Mouse (Mus musculus): ENCODE data around the gene Tmem63c. TPM values are rescaled to one million over a fixed set of nuclear protein-coding genes. Genes with fewer than 3 reads are reported as not detected.

Gene Tmem63c
- polyA plus RNA-seq, 1 experiment, result not detected

- TF ChIP-seq POLR2A (IDR thresholded peaks at IDR 0.05; ENCODE audit: insufficient read depth, low read depth, low read length) (no peak), CTCF (IDR thresholded peaks at IDR 0.05; ENCODE audit: insufficient read depth, low read depth, low read length) (no peak)
- H3K4me3 ChIP-seq (ENCODE audit: insufficient read depth, low read depth, low read length), result no peak overlapping the region
- peaks cover 9% of the 10 kb centered on the region for H3K4me1 ChIP-seq (ENCODE audit: control insufficient read depth, insufficient read depth, low read length)
- WGBS, result 81% methylated on average over 6 of the region's 6 CpGs
- no peak overlapping the region for H3K27ac ChIP-seq (ENCODE audit: insufficient read depth, low read depth, low read length)
Measured at GRCm38 (mm10) chr12:86995931-86996330, 25.2 kb upstream of the Tmem63c start.

DNA sequence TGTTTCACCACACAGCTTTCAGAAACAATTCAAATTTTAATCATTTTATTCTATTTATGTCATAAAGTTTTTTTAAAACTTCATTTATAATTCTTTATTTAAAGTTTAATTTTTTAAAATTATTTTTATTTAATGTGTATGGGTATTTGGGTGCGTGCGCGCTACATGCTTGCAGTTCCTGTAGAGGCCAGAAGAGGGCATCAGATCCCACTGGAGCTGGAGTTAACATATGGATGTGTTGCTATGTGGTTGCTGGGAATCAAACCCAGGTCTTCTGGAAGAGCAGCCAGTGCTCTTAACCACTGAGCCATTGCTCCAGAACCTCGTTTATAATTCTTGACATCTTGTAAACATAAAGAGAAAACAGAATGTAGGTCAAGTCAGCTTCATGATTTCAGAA lies 22.4 kb upstream of the Tmem63c start:
- TF ChIP-seq POLR2A (IDR thresholded peaks at IDR 0.05; ENCODE audit: insufficient read depth, low read depth, low read length) (no peak), CTCF (IDR thresholded peaks at IDR 0.05; ENCODE audit: insufficient read depth, low read depth, low read length) (no peak)
- Histone ChIP-seq H3K4me3 (ENCODE audit: insufficient read depth, low read depth, low read length) (no peak overlapping the region), H3K27ac (ENCODE audit: insufficient read depth, low read depth, low read length) (no peak overlapping the region), H3K4me1 (ENCODE audit: control insufficient read depth, insufficient read depth, low read length) (peaks cover 18% of the 10 kb centered on the region)
- 89% methylated on average over 4 of the region's 4 CpGs for WGBS

- Histone ChIP-seq H3K4me1 (ENCODE audit: control insufficient read depth, insufficient read depth, low read length) (peaks cover 19% of the 10 kb centered on the region), H3K27ac (ENCODE audit: insufficient read depth, low read depth, low read length) (no peak overlapping the region), H3K4me3 (ENCODE audit: insufficient read depth, low read depth, low read length) (no peak overlapping the region)
- 70% methylated on average over 10 of the region's 10 CpGs for WGBS
- TF ChIP-seq CTCF (IDR thresholded peaks at IDR 0.05; ENCODE audit: insufficient read depth, low read depth, low read length), result peak; percentile 40; the same call in 1 of the 2 replicates
- no peak for TF ChIP-seq POLR2A (IDR thresholded peaks at IDR 0.05; ENCODE audit: insufficient read depth, low read depth, low read length)
Measured at GRCm38 (mm10) chr12:86999283-86999820, 21.8 kb upstream of the Tmem63c start.

DNA sequence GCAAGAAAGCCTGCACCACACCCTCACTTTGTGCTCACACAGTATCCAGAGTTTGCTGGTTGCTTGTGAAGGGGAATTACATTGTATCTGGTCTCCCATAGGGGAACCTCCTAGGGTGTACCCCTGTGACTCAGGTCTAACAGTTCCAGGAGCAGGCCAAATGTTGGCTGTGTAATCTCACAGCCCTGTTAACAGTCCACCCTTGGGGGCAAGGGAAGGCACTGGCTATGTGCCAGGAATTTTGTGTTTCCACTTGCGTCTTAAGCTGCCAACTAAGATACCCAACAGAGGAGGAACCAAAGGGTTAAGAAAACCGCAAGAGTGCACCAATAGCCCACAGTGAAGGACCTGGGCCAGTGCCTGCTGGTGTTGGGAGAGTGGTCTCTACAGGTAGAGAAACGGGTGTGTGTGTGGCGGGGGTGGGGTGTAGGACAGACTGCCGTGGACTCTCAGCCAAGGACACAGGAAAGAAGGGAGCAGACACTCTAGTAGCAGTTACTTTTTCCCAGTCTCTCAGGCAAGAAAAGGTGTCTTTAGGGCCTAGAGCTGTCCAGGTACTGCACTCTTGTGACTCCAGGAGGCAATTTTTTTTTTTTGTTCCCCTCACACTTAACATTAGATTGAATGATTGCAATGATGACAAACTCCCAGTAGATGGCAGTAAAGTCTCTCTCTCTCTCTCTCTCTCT lies 20.8 kb upstream of the Tmem63c start:
- H3K4me3 ChIP-seq (ENCODE audit: insufficient read depth, low read depth, low read length), result no peak overlapping the region
- H3K27ac ChIP-seq (ENCODE audit: insufficient read depth, low read depth, low read length), result no peak overlapping the region
- peaks cover 12% of the 10 kb centered on the region for H3K4me1 ChIP-seq (ENCODE audit: control insufficient read depth, insufficient read depth, low read length)
- TF ChIP-seq POLR2A (IDR thresholded peaks at IDR 0.05; ENCODE audit: insufficient read depth, low read depth, low read length) (no peak), CTCF (IDR thresholded peaks at IDR 0.05; ENCODE audit: insufficient read depth, low read depth, low read length) (no peak)
- 36% methylated on average over 5 of the region's 5 CpGs for WGBS

DNA sequence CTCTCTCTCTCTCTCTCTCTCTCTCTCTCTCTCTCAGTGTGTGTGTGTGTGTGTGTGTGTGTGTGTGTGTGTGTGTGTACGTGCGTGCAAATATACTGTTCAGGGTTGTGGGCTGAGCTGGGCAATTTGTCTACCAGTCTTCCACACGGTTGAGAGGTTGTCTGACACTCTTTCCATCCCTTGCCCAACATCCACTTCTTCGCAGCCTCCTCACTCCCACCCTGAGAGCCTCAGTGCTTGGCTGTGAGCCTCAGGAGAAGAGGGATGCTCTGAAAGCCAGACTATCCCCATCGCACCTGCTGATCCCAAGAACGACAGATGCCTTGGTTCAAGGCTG lies 20.3 kb upstream of the Tmem63c start:
- Histone ChIP-seq H3K4me1 (ENCODE audit: control insufficient read depth, insufficient read depth, low read length) (peaks cover 12% of the 10 kb centered on the region), H3K27ac (ENCODE audit: insufficient read depth, low read depth, low read length) (no peak overlapping the region), H3K4me3 (ENCODE audit: insufficient read depth, low read depth, low read length) (no peak overlapping the region)
- TF ChIP-seq POLR2A (IDR thresholded peaks at IDR 0.05; ENCODE audit: insufficient read depth, low read depth, low read length) (no peak), CTCF (IDR thresholded peaks at IDR 0.05; ENCODE audit: insufficient read depth, low read depth, low read length) (no peak)
- WGBS, result 23% methylated on average over 6 of the region's 6 CpGs

- no peak overlapping the region for H3K4me3 ChIP-seq (ENCODE audit: insufficient read depth, low read depth, low read length)
- WGBS, result 55% methylated on average over 7 of the region's 7 CpGs
- TF ChIP-seq CTCF (IDR thresholded peaks at IDR 0.05; ENCODE audit: insufficient read depth, low read depth, low read length) (no peak), POLR2A (IDR thresholded peaks at IDR 0.05; ENCODE audit: insufficient read depth, low read depth, low read length) (no peak)
- H3K4me1 ChIP-seq (ENCODE audit: control insufficient read depth, insufficient read depth, low read length), result peaks cover 12% of the 10 kb centered on the region
- H3K27ac ChIP-seq (ENCODE audit: insufficient read depth, low read depth, low read length), result no peak overlapping the region
Measured at GRCm38 (mm10) chr12:87002209-87002608, 18.9 kb upstream of the Tmem63c start.

- Histone ChIP-seq H3K4me3 (ENCODE audit: insufficient read depth, low read depth, low read length) (no peak overlapping the region), H3K4me1 (ENCODE audit: control insufficient read depth, insufficient read depth, low read length) (peaks cover 12% of the 10 kb centered on the region), H3K27ac (ENCODE audit: insufficient read depth, low read depth, low read length) (no peak overlapping the region)
- WGBS, result 80% methylated on average over 7 of the region's 7 CpGs
- TF ChIP-seq POLR2A (IDR thresholded peaks at IDR 0.05; ENCODE audit: insufficient read depth, low read depth, low read length) (no peak), CTCF (IDR thresholded peaks at IDR 0.05; ENCODE audit: insufficient read depth, low read depth, low read length) (no peak)
Measured at GRCm38 (mm10) chr12:87002815-87003214, 18.3 kb upstream of the Tmem63c start.

DNA sequence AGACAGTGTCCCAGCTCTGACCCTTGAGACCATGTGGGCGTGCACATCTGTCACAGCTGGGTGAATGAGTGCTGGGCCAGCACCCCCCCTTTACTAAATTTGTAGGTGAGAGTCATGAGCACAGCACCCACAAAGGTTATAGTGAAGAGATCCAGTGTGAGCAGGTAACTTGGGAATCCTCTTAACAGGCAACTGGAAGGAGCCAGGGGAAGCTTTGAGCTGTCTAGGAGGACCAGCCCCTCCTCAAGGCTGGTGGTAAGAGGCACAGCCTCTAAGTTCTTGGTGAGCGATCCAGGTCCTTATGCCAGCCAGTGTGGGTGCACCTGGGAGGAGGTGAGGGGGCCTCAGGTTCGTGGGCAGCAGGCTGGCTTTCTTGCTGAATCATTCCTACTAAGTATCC lies 17.5 kb upstream of the Tmem63c start:
- no peak overlapping the region for H3K4me3 ChIP-seq (ENCODE audit: insufficient read depth, low read depth, low read length)
- H3K4me1 ChIP-seq (ENCODE audit: control insufficient read depth, insufficient read depth, low read length), result peaks cover 12% of the 10 kb centered on the region
- WGBS, result 63% methylated on average over 3 of the region's 3 CpGs
- TF ChIP-seq POLR2A (IDR thresholded peaks at IDR 0.05; ENCODE audit: insufficient read depth, low read depth, low read length), result no peak
- TF ChIP-seq CTCF (IDR thresholded peaks at IDR 0.05; ENCODE audit: insufficient read depth, low read depth, low read length), result no peak
- H3K27ac ChIP-seq (ENCODE audit: insufficient read depth, low read depth, low read length), result no peak overlapping the region

DNA sequence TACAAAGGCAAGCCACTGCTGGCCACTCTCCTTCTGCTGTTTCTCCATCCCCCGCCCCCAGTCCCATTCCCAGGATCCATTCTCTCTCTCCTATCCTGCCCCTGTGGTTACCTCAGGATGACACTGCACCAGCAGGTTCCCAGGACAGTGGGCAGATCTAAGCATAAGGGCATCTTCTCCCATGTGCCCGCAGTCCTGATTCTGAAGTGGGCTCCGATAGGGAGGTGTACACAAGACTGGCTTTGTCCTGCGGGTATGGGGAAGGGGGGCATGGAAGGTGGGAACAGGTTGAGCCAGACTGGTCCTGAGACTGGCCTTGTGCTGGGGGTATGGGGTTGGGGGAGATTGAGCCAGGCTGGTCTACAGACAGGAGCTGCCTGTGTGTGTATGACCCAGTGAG lies 16.5 kb upstream of the Tmem63c start:
- WGBS, result 91% methylated on average over 4 of the region's 4 CpGs
- no peak for TF ChIP-seq POLR2A (IDR thresholded peaks at IDR 0.05; ENCODE audit: insufficient read depth, low read depth, low read length)
- TF ChIP-seq CTCF (IDR thresholded peaks at IDR 0.05; ENCODE audit: insufficient read depth, low read depth, low read length), result no peak
- H3K27ac ChIP-seq (ENCODE audit: insufficient read depth, low read depth, low read length), result no peak overlapping the region
- H3K4me1 ChIP-seq (ENCODE audit: control insufficient read depth, insufficient read depth, low read length), result peaks cover 12% of the 10 kb centered on the region
- H3K4me3 ChIP-seq (ENCODE audit: insufficient read depth, low read depth, low read length), result no peak overlapping the region

All from olfactory bulb, adult 2 months (tissue).